In genomic region chr7:116676696-116677095, GRCm38 (mm10) we compare ENCODE assay signal across 17 mouse cellular contexts.
A peak's percentile ranks its signal among the peaks of the same experiment; 100 is the strongest.
DNase-seq lines count a peak whose midpoint lies in the region; ATAC-seq and TF ChIP-seq lines count a peak whose summit lies in the region.
"Had no signal": no experiment of that assay in that cellular context is flagged by ENCODE, and none has a peak within 500 bp of the region (broad histone marks: within the 10 kb centered on the region; RNA-seq: fewer than 3 reads in every experiment).

No protein-coding gene starts in this region.

- H3K27ac ChIP-seq in left cerebral cortex, adult 2 months, result no peak overlapping the region
- H3K27ac ChIP-seq: forebrain, embryonic 13.5 days; neural tube, embryonic 12.5 days had no signal

- H3K4me3 ChIP-seq in left cerebral cortex, adult 2 months, result no peak overlapping the region
- H3K4me3 ChIP-seq: forebrain, embryonic 13.5 days; megakaryocyte, embryonic 14.5 days; neural tube, embryonic 12.5 days had no signal

- peak; percentile 50 for DNase-seq in heart, adult 11 months
- DNase-seq in heart, adult 8-10 months (ENCODE audit: low spot score), result no peak
- no peak for DNase-seq in left cerebral cortex, adult 2 months (ENCODE audit: extremely low spot score in 1 of 2, low spot score in 2 of 2)
- DNase-seq in left cerebral cortex, postnatal 10 days (ENCODE audit: extremely low spot score in 1 of 2, low spot score in 2 of 2), result no peak
- peak; percentile 10 for DNase-seq in thymus, postnatal 4 days
- no peak for DNase-seq in thymus, postnatal 0 days (ENCODE audit: low spot score)
- DNase-seq in right cerebral cortex, postnatal 4 days, result no peak
- DNase-seq: adrenal gland, adult 2 months; cerebellum, postnatal 25 days; gastrocnemius, postnatal 36 days; heart, postnatal 4 days had no signal

- no peak for ATAC-seq in monocyte, adult 5-6 weeks (replicated peaks; ENCODE audit: insufficient number of reproducible peaks, low FRiP score, low TSS enrichment, poor library complexity, severe bottlenecking)
- ATAC-seq: forebrain, embryonic 13.5 days; lung, postnatal 0 days; midbrain, embryonic 16.5 days had no signal

- intact Hi-C loops in left cerebral cortex, adult 2 months (cut with DNase I), result no loop called here
- intact Hi-C loops in left cerebral cortex, postnatal 10 days (cut with DNase I), result no loop called here

- TF ChIP-seq CTCF in left cerebral cortex, adult 2 months (IDR thresholded peaks at IDR 0.05), result peak; percentile 13

Comparison
In these comparisons a context has a peak if more than half of its experiments do, and no peak if none do; other contexts are left out.
1. DNase-seq: peak in heart, adult 11 months (single experiment) and thymus, postnatal 4 days (single experiment); none in heart, adult 8-10 months (single experiment), left cerebral cortex, adult 2 months (0 of 2), left cerebral cortex, postnatal 10 days (0 of 2), thymus, postnatal 0 days (single experiment) and right cerebral cortex, postnatal 4 days (single experiment).